Mouse (Mus musculus) embryo, embryonic 9.5 days (tissue): ENCODE data around the gene 4930524J08Rik.

Experiments used
- DNase-seq: peaks from one replicate; pipeline ENCODE4 v3.0.0-alpha.2; 2017; ENCODE audit errors: extremely low spot score

The 4930524J08Rik gene

GRCm38 (mm10) chr5:100005431-100005830, 26.6 kb downstream of the 4930524J08Rik start:
- no peak for DNase-seq

GRCm38 (mm10) chr5:100005896-100006295, 27.0 kb downstream of the 4930524J08Rik start:
- no peak for DNase-seq

GRCm38 (mm10) chr5:100006324-100007039, 27.6 kb downstream of the 4930524J08Rik start:
- no peak for DNase-seq

- peak; percentile 15 for DNase-seq
Observed at GRCm38 (mm10) chr5:100007040-100007375, 28.1 kb downstream of the 4930524J08Rik start.

- DNase-seq = no peak
Observed at GRCm38 (mm10) chr5:100008485-100008884, 29.6 kb downstream of the 4930524J08Rik start.

- no peak for DNase-seq
Observed at GRCm38 (mm10) chr5:100012599-100012998, 33.7 kb downstream of the 4930524J08Rik start.

- DNase-seq = no peak
Observed at GRCm38 (mm10) chr5:100020089-100020488, 41.2 kb downstream of the 4930524J08Rik start.

GRCm38 (mm10) chr5:100024403-100024802, 45.5 kb downstream of the 4930524J08Rik start:
- no peak for DNase-seq

GRCm38 (mm10) chr5:100024868-100025267, 46.0 kb downstream of the 4930524J08Rik start:
- no peak for DNase-seq
